Mouse (Mus musculus): ENCODE data around the gene Lgals3bp.

Lgals3bp gene

GRCm38 (mm10) chr11:118423266-118423971, 21.5 kb upstream of the Lgals3bp start:
- DNase-seq (ENCODE audit: low spot score in 2 of 2): peak; percentile 60 to 81

GRCm38 (mm10) chr11:118420261-118420660, 18.4 kb upstream of the Lgals3bp start:
- DNase-seq (ENCODE audit: low spot score in 2 of 2): no peak

- DNase-seq (ENCODE audit: low spot score in 2 of 2): peak; percentile 97
These were observed 17.1 kb upstream of the Lgals3bp start, which contains the start of gene Cant1 for GRCm38 (mm10) chr11:118418834-118419504. Cant1 (minus strand) TSS chr11:118419086.

GRCm38 (mm10) chr11:118418442-118418833, 16.5 kb upstream of the Lgals3bp start:
- no peak for DNase-seq (ENCODE audit: low spot score in 2 of 2)

GRCm38 (mm10) chr11:118417496-118417895, 15.6 kb upstream of the Lgals3bp start:
- no peak for DNase-seq (ENCODE audit: low spot score in 2 of 2)

GRCm38 (mm10) chr11:118416046-118416445, 14.2 kb upstream of the Lgals3bp start:
- DNase-seq (ENCODE audit: low spot score in 2 of 2): no peak

GRCm38 (mm10) chr11:118415630-118416029, 13.7 kb upstream of the Lgals3bp start:
- DNase-seq (ENCODE audit: low spot score in 2 of 2): no peak

GRCm38 (mm10) chr11:118414270-118414669, 12.4 kb upstream of the Lgals3bp start:
- no peak for DNase-seq (ENCODE audit: low spot score in 2 of 2)

- no peak for DNase-seq (ENCODE audit: low spot score in 2 of 2)
These were observed 11.2 kb upstream of the Lgals3bp start for GRCm38 (mm10) chr11:118413055-118413454.

- DNase-seq (ENCODE audit: low spot score in 2 of 2): no peak
These were observed 10.7 kb upstream of the Lgals3bp start for GRCm38 (mm10) chr11:118412601-118413000.

- DNase-seq (ENCODE audit: low spot score in 2 of 2): no peak
These were observed 9.4 kb upstream of the Lgals3bp start for GRCm38 (mm10) chr11:118411271-118411670.

- DNase-seq (ENCODE audit: low spot score in 2 of 2): no peak
These were observed 8.6 kb upstream of the Lgals3bp start for GRCm38 (mm10) chr11:118410479-118410878.

- DNase-seq (ENCODE audit: low spot score in 2 of 2): no peak
These were observed 8.2 kb upstream of the Lgals3bp start for GRCm38 (mm10) chr11:118410073-118410444.

- no peak for DNase-seq (ENCODE audit: low spot score in 2 of 2)
These were observed 7.5 kb upstream of the Lgals3bp start for GRCm38 (mm10) chr11:118409106-118410072.

GRCm38 (mm10) chr11:118408051-118408740, 6.3 kb upstream of the Lgals3bp start:
- DNase-seq (ENCODE audit: low spot score in 2 of 2): no peak

GRCm38 (mm10) chr11:118407318-118407910, 5.5 kb upstream of the Lgals3bp start:
- DNase-seq (ENCODE audit: low spot score in 2 of 2): no peak

- DNase-seq (ENCODE audit: low spot score in 2 of 2): peak in 1 of 2 experiments; percentile 41
These were observed 4.6 kb upstream of the Lgals3bp start for GRCm38 (mm10) chr11:118406521-118406920.

- DNase-seq (ENCODE audit: low spot score in 2 of 2): peak in 1 of 2 experiments; percentile 53
These were observed 3.4 kb upstream of the Lgals3bp start for GRCm38 (mm10) chr11:118405311-118405710.

- peak in 1 of 2 experiments; percentile 55 for DNase-seq (ENCODE audit: low spot score in 2 of 2)
These were observed 2.3 kb upstream of the Lgals3bp start for GRCm38 (mm10) chr11:118403951-118404899.

- no peak for DNase-seq (ENCODE audit: low spot score in 2 of 2)
These were observed 1.3 kb upstream of the Lgals3bp start for GRCm38 (mm10) chr11:118403183-118403582.
